Mouse (Mus musculus): ENCODE measurements around the gene Serpina3m.

DNA sequence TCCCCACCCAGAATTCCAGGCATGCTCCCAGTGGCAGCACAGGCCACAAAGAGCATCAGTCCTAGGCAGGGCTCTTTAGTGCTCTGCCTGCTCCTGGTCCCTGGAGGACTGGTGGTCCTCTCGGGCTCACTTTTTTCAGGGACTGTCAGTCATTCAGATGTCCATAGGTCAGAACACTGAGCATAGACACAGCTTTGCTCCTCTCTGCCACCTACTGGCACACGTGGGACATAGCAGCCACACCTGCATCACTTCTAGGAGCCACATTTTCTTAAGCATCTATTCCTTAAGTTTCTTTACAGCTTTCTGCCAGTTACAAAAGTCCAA, 80.8 kb downstream of the Serpina3m start:
- TF ChIP-seq EP300 (IDR thresholded peaks at IDR 0.05; ENCODE audit: low read depth) (no peak), CTCF (IDR thresholded peaks at IDR 0.05; ENCODE audit: low read depth) (peak; percentile 48)

Measured in heart, postnatal 0 days (tissue).